Mouse (Mus musculus) CH12.LX (cell line): ENCODE results near the gene Exoc3l2. TPM values are rescaled to one million over a fixed set of nuclear protein-coding genes. Genes with fewer than 3 reads are reported as not detected.

ENCODE experiments used
- DNase-seq: peaks from one replicate; pipeline ENCODE4 v3.0.0-alpha.2; 2013; ENCODE audit errors: extremely low read depth
- H3K27ac ChIP-seq: 2 replicates; pipeline ENCODE4 v1.5.1; 2012; ENCODE audit warnings: low read depth, mild to moderate bottlenecking, control low read depth, moderate library complexity; ENCODE audit not compliant: insufficient read depth
- H3K27me3 ChIP-seq: replicated peaks from 2 replicates; pipeline ENCODE3; 2012; ENCODE audit warnings: inconsistent platforms
- H3K36me3 ChIP-seq, 2 experiments: replicated peaks in 1 of 2; 2 replicates each; pipeline versions ENCODE3 to v1.6.1; 2012; ENCODE audit warnings: inconsistent platforms in 1 of 2, low read length in 1 of 2, mild to moderate bottlenecking in 1 of 2, mixed read lengths in 1 of 2, moderate library complexity in 1 of 2; ENCODE audit not compliant: control insufficient read depth in 1 of 2, insufficient read depth in 1 of 2
- H3K4me1 ChIP-seq, 2 experiments: 2 replicates each; pipeline ENCODE4 v1.6.1; 2012; ENCODE audit warnings: inconsistent platforms in 1 of 2, moderate library complexity in 1 of 2; ENCODE audit not compliant: insufficient read depth in 2 of 2, control insufficient read depth in 1 of 2
- H3K4me2 ChIP-seq: 2 replicates; pipeline ENCODE4 v1.6.1; 2012; ENCODE audit warnings: low read depth, mild to moderate bottlenecking, control low read depth; ENCODE audit not compliant: poor library complexity, insufficient read depth, severe bottlenecking
- H3K4me3 ChIP-seq, 3 experiments: fragments of 150-350 bp in 1 of 3; sonication (generic) in 1 of 3; replicated peaks in 1 of 3; 2 replicates each; pipeline versions ENCODE3 to v1.5.1; 2011 to 2012; ENCODE audit warnings: low read depth in 2 of 3, low read length in 2 of 3, mild to moderate bottlenecking in 2 of 3, moderate library complexity in 2 of 3, control low read depth in 1 of 3, improper control_type of control experiment in 1 of 3, inconsistent platforms in 1 of 3, mixed read lengths in 1 of 3; ENCODE audit not compliant: poor library complexity in 1 of 3
- H3K79me2 ChIP-seq: replicated peaks from 2 replicates; pipeline ENCODE4 v1.6.1; 2012; ENCODE audit warnings: mild to moderate bottlenecking, moderate library complexity; ENCODE audit not compliant: control insufficient read depth, poor library complexity, insufficient read depth, severe bottlenecking; ENCODE audit errors: extremely low read depth
- H3K9ac ChIP-seq: 2 replicates; pipeline ENCODE4 v1.6.1; 2012; ENCODE audit warnings: low read depth, mild to moderate bottlenecking, control low read depth, moderate library complexity; ENCODE audit not compliant: insufficient read depth
- H3K9me3 ChIP-seq: replicated peaks from 2 replicates; pipeline ENCODE3; 2012; ENCODE audit warnings: low read length, inconsistent platforms, mixed read lengths
- CTCF ChIP-seq, 2 experiments: IDR thresholded peaks in 1 of 2; conservative IDR thresholded peaks in 1 of 2; 2 replicates each; pipeline ENCODE4 v1.5.1; 2011 to 2012; ENCODE audit warnings: low read depth in 2 of 2, low read length in 2 of 2, improper control_type of control experiment in 1 of 2, inconsistent platforms in 1 of 2, mild to moderate bottlenecking in 1 of 2, moderate library complexity in 1 of 2
- ELF1 ChIP-seq: IDR thresholded peaks from 2 replicates; pipeline ENCODE4 v1.6.1; 2014; ENCODE audit warnings: low read depth, mild to moderate bottlenecking, inconsistent platforms, low read length, improper control_type of control experiment
- ETS1 ChIP-seq: conservative IDR thresholded peaks from 2 replicates; pipeline ENCODE4 v1.6.1; 2012; ENCODE audit warnings: low read depth, mild to moderate bottlenecking, inconsistent platforms, low read length, improper control_type of control experiment, moderate library complexity
- GABPA ChIP-seq: IDR thresholded peaks from 2 replicates; pipeline ENCODE4 v1.6.1; 2012; ENCODE audit warnings: low read depth, low read length, improper control_type of control experiment, inconsistent platforms; ENCODE audit not compliant: insufficient replicate concordance
- HCFC1 ChIP-seq: IDR thresholded peaks from 2 replicates; pipeline ENCODE4 v1.6.1; 2012; ENCODE audit warnings: low read depth, mild to moderate bottlenecking, inconsistent platforms, low read length, improper control_type of control experiment
- IRF4 ChIP-seq: IDR thresholded peaks from 2 replicates; pipeline ENCODE4 v1.6.1; 2014; ENCODE audit warnings: low read depth, mild to moderate bottlenecking, inconsistent platforms, low read length, improper control_type of control experiment
- JUN ChIP-seq: IDR thresholded peaks from 2 replicates; pipeline ENCODE4 v1.6.1; 2011; ENCODE audit warnings: low read depth, mild to moderate bottlenecking, low read length, improper control_type of control experiment, moderate library complexity; ENCODE audit not compliant: insufficient read depth
- KAT2A ChIP-seq: IDR thresholded peaks from 2 replicates; pipeline ENCODE4 v1.6.1; 2012; ENCODE audit warnings: low read length, improper control_type of control experiment, inconsistent platforms; ENCODE audit not compliant: insufficient replicate concordance
- MAFK ChIP-seq: IDR thresholded peaks from 2 replicates; pipeline ENCODE4 v1.6.1; 2011; ENCODE audit warnings: low read length, improper control_type of control experiment; ENCODE audit not compliant: insufficient replicate concordance
- MAX ChIP-seq: IDR thresholded peaks from 2 replicates; pipeline ENCODE4 v1.6.1; 2011; ENCODE audit warnings: low read length, improper control_type of control experiment
- MEF2A ChIP-seq: IDR thresholded peaks from 2 replicates; pipeline ENCODE4 v1.6.1; 2014; ENCODE audit warnings: low read depth, mild to moderate bottlenecking, inconsistent platforms, low read length, improper control_type of control experiment, borderline replicate concordance
- MXI1 ChIP-seq: IDR thresholded peaks from 2 replicates; pipeline ENCODE4 v1.6.1; 2011; ENCODE audit warnings: mild to moderate bottlenecking, low read depth, low read length, improper control_type of control experiment
- MYC ChIP-seq: IDR thresholded peaks from 2 replicates; pipeline ENCODE4 v1.6.1; 2011; ENCODE audit warnings: low read depth, mild to moderate bottlenecking, improper control_type of control experiment, low read length
- NELFE ChIP-seq: IDR thresholded peaks from 2 replicates; pipeline ENCODE4 v1.6.1; 2011; ENCODE audit warnings: low read depth, low read length, improper control_type of control experiment
- NRF1 ChIP-seq: IDR thresholded peaks from 2 replicates; pipeline ENCODE4 v1.6.1; 2014; ENCODE audit warnings: low read depth, mild to moderate bottlenecking, inconsistent platforms, low read length, improper control_type of control experiment, moderate library complexity
- PAX5 ChIP-seq: IDR thresholded peaks from 2 replicates; pipeline ENCODE4 v1.6.1; 2012; ENCODE audit warnings: low read length, inconsistent platforms, mixed read lengths
- RAD21 ChIP-seq: IDR thresholded peaks from 2 replicates; pipeline ENCODE4 v1.6.1; 2011; ENCODE audit warnings: low read depth, mild to moderate bottlenecking, low read length, improper control_type of control experiment, moderate library complexity
- SIN3A ChIP-seq: IDR thresholded peaks from 2 replicates; pipeline ENCODE4 v1.6.1; 2012; ENCODE audit warnings: low read length, improper control_type of control experiment, inconsistent platforms
- SMC3 ChIP-seq: IDR thresholded peaks from 2 replicates; pipeline ENCODE4 v1.6.1; 2011; ENCODE audit warnings: low read depth, low read length, improper control_type of control experiment
- TBP ChIP-seq: conservative IDR thresholded peaks from 2 replicates; pipeline ENCODE4 v1.6.1; 2011; ENCODE audit warnings: low read depth, low read length, improper control_type of control experiment
- USF1 ChIP-seq: IDR thresholded peaks from 2 replicates; pipeline ENCODE4 v1.6.1; 2014; ENCODE audit warnings: low read depth, mild to moderate bottlenecking, inconsistent platforms, low read length, improper control_type of control experiment
- ZMIZ1 ChIP-seq: IDR thresholded peaks from 2 replicates; pipeline ENCODE4 v1.6.1; 2012; ENCODE audit warnings: low read depth, mild to moderate bottlenecking, inconsistent platforms, low read length, improper control_type of control experiment
- ZNF384 ChIP-seq: IDR thresholded peaks from 2 replicates; pipeline ENCODE4 v1.6.1; 2012; ENCODE audit warnings: low read depth, low read length, improper control_type of control experiment, inconsistent platforms
- dilution Hi-C: fragments of 300-500 bp; cut with MboI; formaldehyde crosslinking; loops from 2 replicates; pipeline ENCODE4 v1.14.3; 2020; ENCODE audit warnings: low sequenced_read_pairs; ENCODE audit not compliant: extremely low pct_unique_long_range_greater_than_20kb, extremely low pct_ligation_motif_present
- in situ Hi-C: fragments of 300-500 bp; cut with MboI; formaldehyde crosslinking; loops from 3 replicates; pipeline ENCODE4 v1.14.3; 2019; ENCODE audit warnings: low sequenced_read_pairs, low pct_ligation_motif_present, low pct_unique_long_range_greater_than_20kb, mixed read lengths
- polyA plus RNA-seq: library from polyadenylated mRNA; unstranded; fragments of >175 nt; gene quantifications from 2 replicates; pipeline ENCODE4 v1.2.1, GENCODE M21; 2012; ENCODE audit warnings: low read depth; ENCODE audit not compliant: insufficient read length
- total RNA-seq, 2 experiments: library from RNA; depleted of rRNA; stranded (reverse); fragments of 300-350 nt in 1 of 2; fragments of >200 nt in 1 of 2; gene quantifications; 2 replicates each; pipeline ENCODE4 v1.2.3; 2012 to 2014

Exoc3l2 gene
- total and polyA plus RNA-seq, 3 experiments, result 0.08 TPM; not detected in 2

- H3K9ac ChIP-seq, result no peak overlapping the region
- no peak overlapping the region for H3K4me3 ChIP-seq
- TF ChIP-seq ELF1 (no peak), NRF1 (no peak), MXI1 (no peak), NELFE (no peak), ZMIZ1 (no peak), ETS1 (no peak), GABPA (no peak), ZNF384 (no peak), SIN3A (no peak), HCFC1 (no peak), SMC3 (no peak), CTCF (conservative IDR thresholded peaks at IDR 0.05 in 1 of 2, IDR thresholded peaks at IDR 0.05 in 1 of 2; ENCODE audit: low read depth in 2 of 2, low read length in 2 of 2) (no peak), MEF2A (no peak), IRF4 (no peak), PAX5 (no peak), MAFK (no peak), TBP (no peak)
- no peak for DNase-seq
- dilution Hi-C loops, result no loop called here
- peaks cover 0 to 4% of the 10 kb centered on the region in 2 experiments; a peak in 1 of 4 replicates for H3K4me1 ChIP-seq
- H3K4me2 ChIP-seq, result no peak overlapping the region
- in situ Hi-C loops, result no loop called here
- no peak overlapping the region for H3K27ac ChIP-seq
- H3K27me3 ChIP-seq, result no peaks in the 10 kb centered on the region
- peaks cover 38 to 78% of the 10 kb centered on the region in 2 experiments for H3K36me3 ChIP-seq
- H3K9me3 ChIP-seq, result no peaks in the 10 kb centered on the region
- H3K79me2 ChIP-seq, result no peaks in the 10 kb centered on the region
Observed at GRCm38 (mm10) chr7:19449165-19449564, 14.0 kb upstream of the Exoc3l2 start.

- Histone ChIP-seq H3K4me3 (no peak overlapping the region), H3K27me3 (peaks cover 2% of the 10 kb centered on the region), H3K9ac (no peak overlapping the region), H3K4me1 (peaks cover 3 to 22% of the 10 kb centered on the region in 2 experiments; a peak in 3 of 4 replicates), H3K36me3 (peaks cover 0 to 46% of the 10 kb centered on the region in 2 experiments)
- in situ Hi-C loops (no loop called here), dilution Hi-C loops (no loop called here)
- TF ChIP-seq KAT2A (no peak), MAFK (no peak), MEF2A (no peak), MYC (no peak), RAD21 (no peak), CTCF (conservative IDR thresholded peaks at IDR 0.05 in 1 of 2, IDR thresholded peaks at IDR 0.05 in 1 of 2; ENCODE audit: low read depth in 2 of 2, low read length in 2 of 2) (no peak), NRF1 (no peak), MAX (no peak), HCFC1 (no peak), JUN (no peak), USF1 (no peak), ELF1 (no peak), GABPA (no peak), SMC3 (no peak), TBP (no peak)
- TF ChIP-seq, all 38 proteins: peak for 0
- DNase-seq, result no peak
- H3K4me2 ChIP-seq, result no peak overlapping the region
- peaks cover 4% of the 10 kb centered on the region; the same call in 1 of the 2 replicates for H3K79me2 ChIP-seq
- H3K27ac ChIP-seq, result no peak overlapping the region
- H3K9me3 ChIP-seq, result no peaks in the 10 kb centered on the region
Observed at GRCm38 (mm10) chr7:19455186-19455585, 7.9 kb upstream of the Exoc3l2 start.
